Mouse (Mus musculus): ENCODE results near the gene Nme9. TPM values are rescaled to one million over a fixed set of nuclear protein-coding genes. Genes with fewer than 3 reads are reported as not detected.
A peak's percentile ranks its signal among the peaks of the same experiment; 100 is the strongest.

Nme9 gene
- polyA plus RNA-seq (2015; fragmentation: Nextera tagmentation; extraction: Ambion mirVana): 0.30 TPM in 1 of 2 replicates, not detected in the other

- H3K9me3 ChIP-seq (replicated peaks): no peaks in the 10 kb centered on the region
- ATAC-seq (replicated peaks; ENCODE audit: low FRiP score): peak; percentile 81
- 6% methylated on average over 14 of the region's 14 CpGs for WGBS
- H3K4me1 ChIP-seq: peaks cover 12% of the 10 kb centered on the region
- peaks cover 20% of the 10 kb centered on the region for H3K27me3 ChIP-seq
- H3K27ac ChIP-seq: no peak within 1 kb of the TSS
- peak within 1 kb of the TSS; percentile 23 for H3K4me3 ChIP-seq (replicated peaks)
- no peak within 1 kb of the TSS for H3K9ac ChIP-seq
- H3K36me3 ChIP-seq: no peaks in the 10 kb centered on the region
- H3K4me2 ChIP-seq: peak within 1 kb of the TSS; percentile 53
These were observed at the start of gene Nme9 for GRCm38 (mm10) chr9:99451161-99451560. Gene Nme9 (plus strand): TSS chr9:99451475.

GRCm38 (mm10) chr9:99409280-99409679 is 42.0 kb upstream of the Nme9 start:
- no peak overlapping the region for H3K4me2 ChIP-seq
- no peaks in the 10 kb centered on the region; the same call in 1 of the 2 replicates for H3K4me1 ChIP-seq
- no peaks in the 10 kb centered on the region for H3K36me3 ChIP-seq
- H3K27ac ChIP-seq: no peak overlapping the region
- H3K9me3 ChIP-seq (replicated peaks): no peaks in the 10 kb centered on the region
- no peak for ATAC-seq (replicated peaks; ENCODE audit: low FRiP score)
- no peak overlapping the region for H3K4me3 ChIP-seq (replicated peaks)
- WGBS: 87% methylated on average over 3 of the region's 3 CpGs
- no peak overlapping the region for H3K9ac ChIP-seq
- H3K27me3 ChIP-seq: no peaks in the 10 kb centered on the region

- no peak overlapping the region for H3K4me3 ChIP-seq (replicated peaks)
- no peaks in the 10 kb centered on the region for H3K36me3 ChIP-seq
- H3K4me2 ChIP-seq: no peak overlapping the region
- H3K9me3 ChIP-seq (replicated peaks): no peaks in the 10 kb centered on the region
- ATAC-seq (replicated peaks; ENCODE audit: low FRiP score): no peak
- no peak overlapping the region for H3K27ac ChIP-seq
- no peak overlapping the region for H3K9ac ChIP-seq
- peaks cover 5% of the 10 kb centered on the region; the same call in 1 of the 2 replicates for H3K4me1 ChIP-seq
- 78% methylated on average over 5 of the region's 5 CpGs for WGBS
- no peaks in the 10 kb centered on the region for H3K27me3 ChIP-seq
These were observed 40.2 kb upstream of the Nme9 start for GRCm38 (mm10) chr9:99411093-99411492.

GRCm38 (mm10) chr9:99411785-99412184 is 39.5 kb upstream of the Nme9 start:
- WGBS: 82% methylated on average over 4 of the region's 4 CpGs

GRCm38 (mm10) chr9:99416809-99417208 is 34.5 kb upstream of the Nme9 start:
- peaks cover 14% of the 10 kb centered on the region; the same call in 1 of the 2 replicates for H3K4me1 ChIP-seq
- H3K4me2 ChIP-seq: no peak overlapping the region
- no peaks in the 10 kb centered on the region for H3K36me3 ChIP-seq
- 0 out of 2 replicates have a peak overlapping the region, but pooled peaks have one; percentile 1 for H3K27ac ChIP-seq
- H3K4me3 ChIP-seq (replicated peaks): no peak overlapping the region
- no peaks in the 10 kb centered on the region for H3K9me3 ChIP-seq (replicated peaks)
- 84% methylated on average over 3 of the region's 3 CpGs for WGBS
- H3K9ac ChIP-seq: no peak overlapping the region
- no peak for ATAC-seq (replicated peaks; ENCODE audit: low FRiP score)
- H3K27me3 ChIP-seq: no peaks in the 10 kb centered on the region

More at GRCm38 (mm10) chr9:99411785-99412184, 39.5 kb upstream of the Nme9 start:
- H3K4me3 ChIP-seq (replicated peaks): no peak overlapping the region
- no peaks in the 10 kb centered on the region for H3K9me3 ChIP-seq (replicated peaks)
- no peaks in the 10 kb centered on the region for H3K36me3 ChIP-seq
- no peak overlapping the region for H3K27ac ChIP-seq
- no peak overlapping the region for H3K4me2 ChIP-seq
- peaks cover 10% of the 10 kb centered on the region; the same call in 1 of the 2 replicates for H3K4me1 ChIP-seq
- no peak for ATAC-seq (replicated peaks; ENCODE audit: low FRiP score)
- H3K9ac ChIP-seq: no peak overlapping the region
- H3K27me3 ChIP-seq: no peaks in the 10 kb centered on the region

- 0 out of 2 replicates have a peak, but pooled peaks have one; percentile 22 for ATAC-seq (replicated peaks; ENCODE audit: low FRiP score)
- Histone ChIP-seq H3K4me1 (peaks cover 18% of the 10 kb centered on the region; the same call in 1 of the 2 replicates), H3K27ac (no peak overlapping the region), H3K4me3 (replicated peaks) (no peak overlapping the region), H3K9me3 (replicated peaks) (no peaks in the 10 kb centered on the region), H3K4me2 (no peak overlapping the region), H3K36me3 (no peaks in the 10 kb centered on the region), H3K27me3 (no peaks in the 10 kb centered on the region), H3K9ac (no peak overlapping the region)
- 68% methylated on average over 4 of the region's 4 CpGs for WGBS
These were observed 33.9 kb upstream of the Nme9 start for GRCm38 (mm10) chr9:99417288-99417846.

GRCm38 (mm10) chr9:99418377-99418776 is 32.9 kb upstream of the Nme9 start:
- ATAC-seq (replicated peaks; ENCODE audit: low FRiP score): no peak
- WGBS: 64% methylated on average over 5 of the region's 5 CpGs

GRCm38 (mm10) chr9:99419951-99420701 is 31.1 kb upstream of the Nme9 start:
- Histone ChIP-seq H3K4me1 (peaks cover 35% of the 10 kb centered on the region), H3K27me3 (no peaks in the 10 kb centered on the region), H3K36me3 (no peaks in the 10 kb centered on the region), H3K4me3 (replicated peaks) (no peak overlapping the region), H3K27ac (no peak overlapping the region), H3K4me2 (no peak overlapping the region), H3K9me3 (replicated peaks) (no peaks in the 10 kb centered on the region), H3K9ac (no peak overlapping the region)
- ATAC-seq (replicated peaks; ENCODE audit: low FRiP score): no peak
- WGBS: 72% methylated on average over 8 of the region's 8 CpGs

More at GRCm38 (mm10) chr9:99418377-99418776, 32.9 kb upstream of the Nme9 start:
- H3K4me1 ChIP-seq: peaks cover 19% of the 10 kb centered on the region; the same call in 1 of the 2 replicates
- H3K27me3 ChIP-seq: no peaks in the 10 kb centered on the region
- no peak overlapping the region for H3K4me2 ChIP-seq
- no peak overlapping the region for H3K9ac ChIP-seq
- no peak overlapping the region for H3K27ac ChIP-seq
- no peaks in the 10 kb centered on the region for H3K9me3 ChIP-seq (replicated peaks)
- H3K4me3 ChIP-seq (replicated peaks): no peak overlapping the region
- no peaks in the 10 kb centered on the region for H3K36me3 ChIP-seq

GRCm38 (mm10) chr9:99421914-99422313 is 29.4 kb upstream of the Nme9 start:
- no peak for ATAC-seq (replicated peaks; ENCODE audit: low FRiP score)
- Histone ChIP-seq H3K9ac (no peak overlapping the region), H3K27ac (no peak overlapping the region), H3K27me3 (no peaks in the 10 kb centered on the region), H3K4me1 (peaks cover 36% of the 10 kb centered on the region), H3K4me2 (no peak overlapping the region), H3K9me3 (replicated peaks) (no peaks in the 10 kb centered on the region), H3K36me3 (no peaks in the 10 kb centered on the region), H3K4me3 (replicated peaks) (no peak overlapping the region)
- 82% methylated on average over 3 of the region's 3 CpGs for WGBS

GRCm38 (mm10) chr9:99423692-99424573 is 27.3 kb upstream of the Nme9 start:
- peak; percentile 58; the same call in 1 of the 2 replicates for ATAC-seq (replicated peaks; ENCODE audit: low FRiP score)
- H3K4me1 ChIP-seq: peaks cover 34% of the 10 kb centered on the region
- no peaks in the 10 kb centered on the region for H3K9me3 ChIP-seq (replicated peaks)
- H3K36me3 ChIP-seq: no peaks in the 10 kb centered on the region
- no peak overlapping the region for H3K4me2 ChIP-seq
- H3K4me3 ChIP-seq (replicated peaks): no peak overlapping the region
- 54% methylated on average over 9 of the region's 9 CpGs for WGBS
- peak overlapping the region; percentile 47 for H3K27ac ChIP-seq
- H3K9ac ChIP-seq: no peak overlapping the region
- no peaks in the 10 kb centered on the region for H3K27me3 ChIP-seq

GRCm38 (mm10) chr9:99424574-99424863 is 26.8 kb upstream of the Nme9 start:
- Histone ChIP-seq H3K4me3 (replicated peaks) (no peak overlapping the region), H3K4me2 (no peak overlapping the region), H3K27ac (peak overlapping the region; percentile 47), H3K9me3 (replicated peaks) (no peaks in the 10 kb centered on the region), H3K36me3 (no peaks in the 10 kb centered on the region), H3K9ac (no peak overlapping the region), H3K27me3 (no peaks in the 10 kb centered on the region), H3K4me1 (peaks cover 34% of the 10 kb centered on the region)
- ATAC-seq (replicated peaks; ENCODE audit: low FRiP score): peak; percentile 67; the same call in 1 of the 2 replicates
- WGBS: 48% methylated on average over 4 of the region's 4 CpGs

All from kidney, embryonic 15.5 days (tissue).